13 mouse cellular contexts compared by ENCODE assay signal in genomic region chr14:7850913-7851312, GRCm38 (mm10). TPM values are rescaled to one million over a fixed set of nuclear protein-coding genes. Genes with fewer than 3 reads are reported as not detected.
DNase-seq lines count a peak whose midpoint lies in the region; ATAC-seq and TF ChIP-seq lines count a peak whose summit lies in the region.
"Had no signal": no experiment of that assay in that cellular context is flagged by ENCODE, and none has a peak within 500 bp of the region (broad histone marks: within the 10 kb centered on the region; RNA-seq: fewer than 3 reads in every experiment).

No protein-coding gene starts in this region.

- DNase-seq in intestine, embryonic 14.5 days (ENCODE audit: low spot score): no peak
- DNase-seq in stomach, postnatal 0 days (ENCODE audit: low spot score): no peak
- no peak for DNase-seq in urinary bladder, adult 2 months (ENCODE audit: low spot score)
- DNase-seq: cerebellum, adult 2 months had no signal

- no peaks in the 10 kb centered on the region for H3K9me3 ChIP-seq in intestine, embryonic 14.5 days (ENCODE audit: control insufficient read depth, low read length)
- H3K9me3 ChIP-seq in intestine, embryonic 15.5 days: no peaks in the 10 kb centered on the region
- no peaks in the 10 kb centered on the region for H3K9me3 ChIP-seq in stomach, embryonic 14.5 days (ENCODE audit: control insufficient read depth, low read depth, low read length)
- no peaks in the 10 kb centered on the region for H3K9me3 ChIP-seq in stomach, postnatal 0 days (ENCODE audit: control insufficient read depth, low read length)
- no peaks in the 10 kb centered on the region for H3K9me3 ChIP-seq in forebrain, embryonic 12.5 days
- no peaks in the 10 kb centered on the region for H3K9me3 ChIP-seq in stomach, embryonic 16.5 days (replicated peaks; ENCODE audit: control insufficient read depth, low read length)
- H3K9me3 ChIP-seq in midbrain, embryonic 15.5 days: no peaks in the 10 kb centered on the region
- H3K9me3 ChIP-seq: liver, embryonic 15.5 days had no signal

- H3K4me2 ChIP-seq in intestine, embryonic 14.5 days (ENCODE audit: low read length): no peak overlapping the region
- no peak overlapping the region for H3K4me2 ChIP-seq in intestine, embryonic 15.5 days (replicated peaks)
- H3K4me2 ChIP-seq in stomach, embryonic 14.5 days (replicated peaks; ENCODE audit: low read depth, low read length): no peak overlapping the region
- H3K4me2 ChIP-seq in stomach, postnatal 0 days (replicated peaks; ENCODE audit: low read depth): no peak overlapping the region
- H3K4me2 ChIP-seq in forebrain, embryonic 12.5 days: no peak overlapping the region
- no peak overlapping the region for H3K4me2 ChIP-seq in stomach, embryonic 16.5 days (ENCODE audit: low read depth, low read length)
- no peak overlapping the region for H3K4me2 ChIP-seq in midbrain, embryonic 15.5 days
- H3K4me2 ChIP-seq: liver, embryonic 15.5 days had no signal

- no peak for TF ChIP-seq CTCF in stomach, postnatal 0 days (IDR thresholded peaks at IDR 0.05; ENCODE audit: low read depth)

- 0 out of 2 replicates have a peak overlapping the region, but pooled peaks have one; percentile 3 for H3K27ac ChIP-seq in intestine, embryonic 14.5 days (ENCODE audit: low read depth)
- H3K27ac ChIP-seq in intestine, embryonic 15.5 days: no peak overlapping the region
- H3K27ac ChIP-seq in stomach, embryonic 14.5 days (ENCODE audit: low read length): peak overlapping the region; percentile 41; the same call in 1 of the 2 replicates
- no peak overlapping the region for H3K27ac ChIP-seq in stomach, postnatal 0 days (replicated peaks)
- peak overlapping the region; percentile 13; the same call in 1 of the 2 replicates for H3K27ac ChIP-seq in forebrain, embryonic 12.5 days
- peak overlapping the region; percentile 43; the same call in 1 of the 2 replicates for H3K27ac ChIP-seq in stomach, embryonic 16.5 days (ENCODE audit: low read length)
- H3K27ac ChIP-seq in midbrain, embryonic 15.5 days: no peak overlapping the region
- H3K27ac ChIP-seq: liver, embryonic 15.5 days had no signal

- H3K36me3 ChIP-seq in intestine, embryonic 14.5 days (ENCODE audit: control insufficient read depth, insufficient read depth, low read length): no peaks in the 10 kb centered on the region
- no peaks in the 10 kb centered on the region for H3K36me3 ChIP-seq in intestine, embryonic 15.5 days
- no peaks in the 10 kb centered on the region for H3K36me3 ChIP-seq in stomach, embryonic 14.5 days (ENCODE audit: control insufficient read depth, insufficient read depth, low read length)
- no peaks in the 10 kb centered on the region for H3K36me3 ChIP-seq in stomach, postnatal 0 days (ENCODE audit: control insufficient read depth, insufficient read depth, low read length)
- H3K36me3 ChIP-seq in forebrain, embryonic 12.5 days (replicated peaks): no peaks in the 10 kb centered on the region
- H3K36me3 ChIP-seq in stomach, embryonic 16.5 days (ENCODE audit: control insufficient read depth, insufficient read depth, low read length): no peaks in the 10 kb centered on the region
- no peaks in the 10 kb centered on the region for H3K36me3 ChIP-seq in midbrain, embryonic 15.5 days (replicated peaks)
- H3K36me3 ChIP-seq: liver, embryonic 15.5 days had no signal

- WGBS in intestine, embryonic 14.5 days: 50% methylated on average over 3 of the region's 3 CpGs
- 47% methylated on average over 3 of the region's 3 CpGs for WGBS in intestine, embryonic 15.5 days
- WGBS in stomach, embryonic 14.5 days: 52% methylated on average over 3 of the region's 3 CpGs
- WGBS in stomach, postnatal 0 days: 46% methylated on average over 3 of the region's 3 CpGs
- WGBS in forebrain, embryonic 12.5 days: 78% methylated on average over 3 of the region's 3 CpGs
- WGBS in stomach, embryonic 16.5 days: 50% methylated on average over 3 of the region's 3 CpGs
- 81% methylated on average over 3 of the region's 3 CpGs for WGBS in midbrain, embryonic 15.5 days

- H3K27me3 ChIP-seq in intestine, embryonic 14.5 days (replicated peaks; ENCODE audit: control insufficient read depth, insufficient read depth, low read length): no peaks in the 10 kb centered on the region
- no peaks in the 10 kb centered on the region for H3K27me3 ChIP-seq in intestine, embryonic 15.5 days (replicated peaks)
- H3K27me3 ChIP-seq in stomach, embryonic 14.5 days (ENCODE audit: control insufficient read depth, insufficient read depth, low read length): no peaks in the 10 kb centered on the region
- H3K27me3 ChIP-seq in stomach, postnatal 0 days (ENCODE audit: control insufficient read depth, insufficient read depth, low read length): no peaks in the 10 kb centered on the region
- no peaks in the 10 kb centered on the region for H3K27me3 ChIP-seq in forebrain, embryonic 12.5 days
- H3K27me3 ChIP-seq in stomach, embryonic 16.5 days (ENCODE audit: control insufficient read depth, insufficient read depth, low read length): no peaks in the 10 kb centered on the region
- no peaks in the 10 kb centered on the region for H3K27me3 ChIP-seq in midbrain, embryonic 15.5 days (replicated peaks)
- H3K27me3 ChIP-seq: liver, embryonic 15.5 days had no signal

- no peak for TF ChIP-seq EP300 in stomach, postnatal 0 days (optimal IDR thresholded peaks at IDR 0.05)

- no peak overlapping the region for H3K4me3 ChIP-seq in intestine, embryonic 14.5 days (ENCODE audit: low read depth, low read length)
- H3K4me3 ChIP-seq in intestine, embryonic 15.5 days (replicated peaks): no peak overlapping the region
- H3K4me3 ChIP-seq in stomach, embryonic 14.5 days (ENCODE audit: low read depth, low read length): no peak overlapping the region
- H3K4me3 ChIP-seq in stomach, postnatal 0 days (ENCODE audit: low read depth, low read length): no peak overlapping the region
- H3K4me3 ChIP-seq in forebrain, embryonic 12.5 days (replicated peaks): no peak overlapping the region
- H3K4me3 ChIP-seq in stomach, embryonic 16.5 days (replicated peaks; ENCODE audit: low read length): no peak overlapping the region
- H3K4me3 ChIP-seq in midbrain, embryonic 15.5 days: no peak overlapping the region
- H3K4me3 ChIP-seq: erythroblast, embryonic 14.5 days; liver, embryonic 15.5 days had no signal

- no peak for ATAC-seq in intestine, embryonic 14.5 days (replicated peaks; ENCODE audit: low FRiP score, low TSS enrichment, low read depth)
- ATAC-seq in intestine, embryonic 15.5 days: no peak
- no peak for ATAC-seq in stomach, embryonic 14.5 days (ENCODE audit: insufficient number of reproducible peaks, insufficient read depth, low FRiP score, low read depth)
- no peak for ATAC-seq in stomach, postnatal 0 days (ENCODE audit: low FRiP score, low TSS enrichment)
- ATAC-seq in forebrain, embryonic 12.5 days (ENCODE audit: low FRiP score): no peak
- ATAC-seq in stomach, embryonic 16.5 days (ENCODE audit: insufficient read depth, low FRiP score): no peak
- ATAC-seq in midbrain, embryonic 15.5 days (replicated peaks): no peak

- H3K9ac ChIP-seq in intestine, embryonic 14.5 days (ENCODE audit: low read length): no peak overlapping the region
- H3K9ac ChIP-seq in intestine, embryonic 15.5 days: no peak overlapping the region
- H3K9ac ChIP-seq in stomach, embryonic 14.5 days (replicated peaks; ENCODE audit: low read depth, low read length): no peak overlapping the region
- no peak overlapping the region for H3K9ac ChIP-seq in stomach, postnatal 0 days (ENCODE audit: low read length)
- H3K9ac ChIP-seq in forebrain, embryonic 12.5 days: no peak overlapping the region
- H3K9ac ChIP-seq in stomach, embryonic 16.5 days (ENCODE audit: low read length): no peak overlapping the region
- no peak overlapping the region for H3K9ac ChIP-seq in midbrain, embryonic 15.5 days
- H3K9ac ChIP-seq: liver, embryonic 15.5 days had no signal

- peaks cover 50% of the 10 kb centered on the region for H3K4me1 ChIP-seq in intestine, embryonic 14.5 days (replicated peaks; ENCODE audit: control insufficient read depth, insufficient read depth, low read length)
- peaks cover 36% of the 10 kb centered on the region for H3K4me1 ChIP-seq in intestine, embryonic 15.5 days (replicated peaks)
- peaks cover 37% of the 10 kb centered on the region for H3K4me1 ChIP-seq in stomach, embryonic 14.5 days (ENCODE audit: control insufficient read depth, insufficient read depth, low read length)
- peaks cover 13% of the 10 kb centered on the region for H3K4me1 ChIP-seq in stomach, postnatal 0 days (replicated peaks; ENCODE audit: control insufficient read depth, insufficient read depth)
- peaks cover 63% of the 10 kb centered on the region for H3K4me1 ChIP-seq in forebrain, embryonic 12.5 days
- H3K4me1 ChIP-seq in stomach, embryonic 16.5 days (ENCODE audit: control insufficient read depth, insufficient read depth, low read length): peaks cover 56% of the 10 kb centered on the region
- H3K4me1 ChIP-seq in midbrain, embryonic 15.5 days: peaks cover 22% of the 10 kb centered on the region

RNA-seq across cellular contexts. Expression of gene Flnb, which starts 33.2 kb away (rescaled TPM):
- 26.7 and 26.8 TPM in 2 replicates for polyA plus RNA-seq in intestine, embryonic 14.5 days (2014; fragmentation: Nextera tagmentation; extraction: Ambion mirVana)
- 17.4 and 18.4 TPM in 2 replicates for polyA plus RNA-seq in intestine, embryonic 15.5 days (2015; fragmentation: Nextera tagmentation; extraction: Ambion mirVana)
- polyA plus RNA-seq in stomach, embryonic 14.5 days (2014; fragmentation: Nextera tagmentation; extraction: Ambion mirVana): 23.7 and 26.2 TPM in 2 replicates
- polyA plus RNA-seq in stomach, postnatal 0 days (2015; fragmentation: Nextera tagmentation; extraction: Ambion mirVana): 8.3 and 8.8 TPM in 2 replicates
- polyA plus RNA-seq in forebrain, embryonic 12.5 days (2016; fragmentation: Nextera tagmentation; extraction: Ambion mirVana): 21.3 and 22.9 TPM in 2 replicates
- polyA plus RNA-seq in stomach, embryonic 16.5 days (2015; fragmentation: Nextera tagmentation; extraction: Ambion mirVana): 25.8 and 26.9 TPM in 2 replicates
- polyA plus RNA-seq in midbrain, embryonic 15.5 days (2015; fragmentation: Nextera tagmentation; extraction: Ambion mirVana): 12.0 and 12.6 TPM in 2 replicates
- 47.4 and 48.6 TPM in 2 replicates for polyA plus RNA-seq in urinary bladder, adult 2 months (2012; rRNA removed)

RNA-seq across cellular contexts. Expression of gene Gm26661, which starts 59.5 kb away (rescaled TPM):
- not detected in 2 replicates for polyA plus RNA-seq in intestine, embryonic 14.5 days (2014; fragmentation: Nextera tagmentation; extraction: Ambion mirVana)
- polyA plus RNA-seq in intestine, embryonic 15.5 days (2015; fragmentation: Nextera tagmentation; extraction: Ambion mirVana): not detected in 2 replicates
- polyA plus RNA-seq in stomach, embryonic 14.5 days (2014; fragmentation: Nextera tagmentation; extraction: Ambion mirVana): not detected in 2 replicates
- not detected in 2 replicates for polyA plus RNA-seq in stomach, postnatal 0 days (2015; fragmentation: Nextera tagmentation; extraction: Ambion mirVana)
- polyA plus RNA-seq in forebrain, embryonic 12.5 days (2016; fragmentation: Nextera tagmentation; extraction: Ambion mirVana): not detected in 2 replicates
- not detected in 2 replicates for polyA plus RNA-seq in stomach, embryonic 16.5 days (2015; fragmentation: Nextera tagmentation; extraction: Ambion mirVana)
- polyA plus RNA-seq in midbrain, embryonic 15.5 days (2015; fragmentation: Nextera tagmentation; extraction: Ambion mirVana): not detected in 2 replicates
- polyA plus RNA-seq in urinary bladder, adult 2 months (2012; rRNA removed): not detected in 2 replicates
- polyA plus RNA-seq: adrenal gland, adult 2 months; cerebellum, adult 2 months; erythroblast, embryonic 14.5 days; hindbrain, embryonic 11.5 days; liver, embryonic 15.5 days had no signal

Comparison
In these comparisons a context has a peak if more than half of its experiments do, and no peak if none do; other contexts are left out.
1. H3K27ac ChIP-seq: peak in intestine, embryonic 14.5 days (single experiment), stomach, embryonic 14.5 days (single experiment), forebrain, embryonic 12.5 days (single experiment) and stomach, embryonic 16.5 days (single experiment); none in intestine, embryonic 15.5 days (single experiment), stomach, postnatal 0 days (single experiment) and midbrain, embryonic 15.5 days (single experiment).